Mouse (Mus musculus): ENCODE measurements around the gene Mmp9. TPM values are rescaled to one million over a fixed set of nuclear protein-coding genes. Genes with fewer than 3 reads are reported as not detected.

The Mmp9 gene
- total RNA-seq, 1 experiment = 7.0 TPM

- no peak overlapping the region for H3K9ac ChIP-seq (ENCODE audit: insufficient read depth, low read depth, low read length, poor library complexity, severe bottlenecking)
- H3K27ac ChIP-seq (ENCODE audit: insufficient read depth, low read depth, low read length, poor library complexity, severe bottlenecking) = no peak overlapping the region
- no peak for DNase-seq (ENCODE audit: low read depth, low spot score)
- no peak overlapping the region for H3K4me3 ChIP-seq (ENCODE audit: insufficient read depth in 1 of 2, low read depth in 1 of 2, low read length in 2 of 2, poor library complexity in 1 of 2, severe bottlenecking in 1 of 2)
- H3K4me1 ChIP-seq (ENCODE audit: control insufficient read depth in 2 of 2, insufficient read depth in 2 of 2, low read length in 2 of 2, poor library complexity in 1 of 2) = peaks cover 0 to 6% of the 10 kb centered on the region in 2 experiments; a peak in 1 of 4 replicates
- no peaks in the 10 kb centered on the region for H3K36me3 ChIP-seq (ENCODE audit: control insufficient read depth, insufficient read depth, low read length, poor library complexity, severe bottlenecking)
- H3K9me3 ChIP-seq (ENCODE audit: control insufficient read depth, insufficient read depth, low read depth, low read length) = no peaks in the 10 kb centered on the region
- no peak for TF ChIP-seq ZC3H11A (IDR thresholded peaks at IDR 0.05; ENCODE audit: borderline replicate concordance, low read depth, low read length)
- no peak for TF ChIP-seq CHD2 (IDR thresholded peaks at IDR 0.05; ENCODE audit: low read depth, low read length)
- TF ChIP-seq ZNF384 (IDR thresholded peaks at IDR 0.05; ENCODE audit: low read depth, low read length) = no peak
- no peak for TF ChIP-seq HCFC1 (IDR thresholded peaks at IDR 0.05; ENCODE audit: borderline replicate concordance, insufficient read depth, low read length)
- in situ Hi-C loops (cut with MboI; ENCODE audit: low sequenced_read_pairs in 2 of 2, unreplicated experiment in 2 of 2) = no loop called here
Observed at GRCm38 (mm10) chr2:164994156-164994555, 53.6 kb downstream of the Mmp9 start.

GRCm38 (mm10) chr2:164994659-164995428 is 54.3 kb downstream of the Mmp9 start:
- no peaks in the 10 kb centered on the region for H3K9me3 ChIP-seq (ENCODE audit: control insufficient read depth, insufficient read depth, low read depth, low read length)
- H3K9ac ChIP-seq (ENCODE audit: insufficient read depth, low read depth, low read length, poor library complexity, severe bottlenecking) = no peak overlapping the region
- H3K36me3 ChIP-seq (ENCODE audit: control insufficient read depth, insufficient read depth, low read length, poor library complexity, severe bottlenecking) = no peaks in the 10 kb centered on the region
- TF ChIP-seq CHD2 (IDR thresholded peaks at IDR 0.05; ENCODE audit: low read depth, low read length) (no peak), MAFK (IDR thresholded peaks at IDR 0.05; ENCODE audit: insufficient read depth, low read depth, low read length) (no peak), ZNF384 (IDR thresholded peaks at IDR 0.05; ENCODE audit: low read depth, low read length) (no peak), HCFC1 (IDR thresholded peaks at IDR 0.05; ENCODE audit: borderline replicate concordance, insufficient read depth, low read length) (no peak), ZC3H11A (IDR thresholded peaks at IDR 0.05; ENCODE audit: borderline replicate concordance, low read depth, low read length) (no peak)
- peaks cover 0 to 6% of the 10 kb centered on the region in 2 experiments; a peak in 1 of 4 replicates for H3K4me1 ChIP-seq (ENCODE audit: control insufficient read depth in 2 of 2, insufficient read depth in 2 of 2, low read length in 2 of 2, poor library complexity in 1 of 2)
- no peak overlapping the region for H3K27ac ChIP-seq (ENCODE audit: insufficient read depth, low read depth, low read length, poor library complexity, severe bottlenecking)
- DNase-seq (ENCODE audit: low read depth, low spot score) = no peak
- no peak overlapping the region for H3K4me3 ChIP-seq (ENCODE audit: insufficient read depth in 1 of 2, low read depth in 1 of 2, low read length in 2 of 2, poor library complexity in 1 of 2, severe bottlenecking in 1 of 2)
- in situ Hi-C loops (cut with MboI; ENCODE audit: low sequenced_read_pairs in 2 of 2, unreplicated experiment in 2 of 2) = no loop called here

- TF ChIP-seq CHD2 (IDR thresholded peaks at IDR 0.05; ENCODE audit: low read depth, low read length) (no peak), HCFC1 (IDR thresholded peaks at IDR 0.05; ENCODE audit: borderline replicate concordance, insufficient read depth, low read length) (no peak), MAFK (IDR thresholded peaks at IDR 0.05; ENCODE audit: insufficient read depth, low read depth, low read length) (no peak), ZNF384 (IDR thresholded peaks at IDR 0.05; ENCODE audit: low read depth, low read length) (no peak), ZC3H11A (IDR thresholded peaks at IDR 0.05; ENCODE audit: borderline replicate concordance, low read depth, low read length) (no peak)
- H3K27ac ChIP-seq (ENCODE audit: insufficient read depth, low read depth, low read length, poor library complexity, severe bottlenecking) = no peak overlapping the region
- in situ Hi-C loops (cut with MboI; ENCODE audit: low sequenced_read_pairs in 2 of 2, unreplicated experiment in 2 of 2) = no loop called here
- peaks cover 0 to 6% of the 10 kb centered on the region in 2 experiments; a peak in 1 of 4 replicates for H3K4me1 ChIP-seq (ENCODE audit: control insufficient read depth in 2 of 2, insufficient read depth in 2 of 2, low read length in 2 of 2, poor library complexity in 1 of 2)
- no peak overlapping the region for H3K4me3 ChIP-seq (ENCODE audit: insufficient read depth in 1 of 2, low read depth in 1 of 2, low read length in 2 of 2, poor library complexity in 1 of 2, severe bottlenecking in 1 of 2)
- no peaks in the 10 kb centered on the region for H3K9me3 ChIP-seq (ENCODE audit: control insufficient read depth, insufficient read depth, low read depth, low read length)
- no peak for DNase-seq (ENCODE audit: low read depth, low spot score)
- H3K36me3 ChIP-seq (ENCODE audit: control insufficient read depth, insufficient read depth, low read length, poor library complexity, severe bottlenecking) = peaks cover 7% of the 10 kb centered on the region
- no peak overlapping the region for H3K9ac ChIP-seq (ENCODE audit: insufficient read depth, low read depth, low read length, poor library complexity, severe bottlenecking)
Observed at GRCm38 (mm10) chr2:164995976-164996375, 55.4 kb downstream of the Mmp9 start.

- Histone ChIP-seq H3K9ac (ENCODE audit: insufficient read depth, low read depth, low read length, poor library complexity, severe bottlenecking) (peak overlapping the region; percentile 35), H3K27ac (ENCODE audit: insufficient read depth, low read depth, low read length, poor library complexity, severe bottlenecking) (no peak overlapping the region), H3K36me3 (ENCODE audit: control insufficient read depth, insufficient read depth, low read length, poor library complexity, severe bottlenecking) (peaks cover 14% of the 10 kb centered on the region), H3K4me1 (ENCODE audit: control insufficient read depth in 2 of 2, insufficient read depth in 2 of 2, low read length in 2 of 2, poor library complexity in 1 of 2) (peaks cover 0 to 6% of the 10 kb centered on the region in 2 experiments; a peak in 1 of 4 replicates), H3K4me3 (ENCODE audit: insufficient read depth in 1 of 2, low read depth in 1 of 2, low read length in 2 of 2, poor library complexity in 1 of 2, severe bottlenecking in 1 of 2) (peak overlapping the region; percentile 62 to 63), H3K9me3 (ENCODE audit: control insufficient read depth, insufficient read depth, low read depth, low read length) (no peaks in the 10 kb centered on the region)
- DNase-seq (ENCODE audit: low read depth, low spot score) = no peak
- in situ Hi-C loops (cut with MboI; ENCODE audit: low sequenced_read_pairs in 2 of 2, unreplicated experiment in 2 of 2) = no loop called here
- TF ChIP-seq CHD2 (IDR thresholded peaks at IDR 0.05; ENCODE audit: low read depth, low read length) (no peak), ZNF384 (IDR thresholded peaks at IDR 0.05; ENCODE audit: low read depth, low read length) (no peak), ZC3H11A (IDR thresholded peaks at IDR 0.05; ENCODE audit: borderline replicate concordance, low read depth, low read length) (no peak), HCFC1 (IDR thresholded peaks at IDR 0.05; ENCODE audit: borderline replicate concordance, insufficient read depth, low read length) (no peak), MAFK (IDR thresholded peaks at IDR 0.05; ENCODE audit: insufficient read depth, low read depth, low read length) (no peak)
Observed at GRCm38 (mm10) chr2:164996848-164997720, 56.5 kb downstream of the Mmp9 start.
